Mouse (Mus musculus): ENCODE measurements around the gene 2010111I01Rik. TPM values are rescaled to one million over a fixed set of nuclear protein-coding genes. Genes with fewer than 3 reads are reported as not detected.

2010111I01Rik gene
- polyA plus RNA-seq, 1 experiment from 2014 or later, result 17.2 TPM

GRCm38 (mm10) chr13:63152498-63152897, 187.8 kb downstream of the 2010111I01Rik start:
- H3K9ac ChIP-seq, result no peak overlapping the region
- no peak overlapping the region for H3K4me2 ChIP-seq
- no peaks in the 10 kb centered on the region for H3K9me3 ChIP-seq (replicated peaks)
- peaks cover 15% of the 10 kb centered on the region for H3K4me1 ChIP-seq
- no peak for ATAC-seq
- H3K36me3 ChIP-seq, result 0 out of 2 replicates have a peak, but pooled peaks cover 3% of the 10 kb centered on the region
- WGBS (ENCODE audit: insufficient replicate concordance), result 37% methylated on average over 3 of the region's 3 CpGs
- no peak overlapping the region for H3K27ac ChIP-seq
- no peak overlapping the region for H3K4me3 ChIP-seq
- no peaks in the 10 kb centered on the region for H3K27me3 ChIP-seq (replicated peaks)

DNA sequence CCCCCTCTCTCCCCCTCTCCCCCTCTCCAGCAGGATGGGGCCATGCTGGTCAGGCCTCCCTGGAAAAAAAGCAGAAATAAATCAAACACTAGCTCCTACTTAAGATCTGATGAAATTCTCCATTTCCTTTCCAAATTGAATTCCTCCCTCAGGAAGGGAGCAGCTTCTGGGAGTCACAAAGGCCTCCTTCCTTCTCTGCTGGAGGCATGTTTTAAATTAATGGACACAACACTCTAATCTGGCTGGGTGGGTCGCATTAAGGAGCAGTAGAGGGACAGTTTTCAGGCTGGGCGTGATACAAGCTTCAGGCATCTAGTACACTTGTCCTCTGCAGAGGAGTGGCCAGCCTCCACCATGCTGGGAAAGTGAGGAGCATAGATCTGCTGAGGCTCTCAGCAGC, 188.7 kb downstream of the 2010111I01Rik start:
- Histone ChIP-seq H3K4me1 (peaks cover 15% of the 10 kb centered on the region), H3K4me3 (no peak overlapping the region), H3K36me3 (0 out of 2 replicates have a peak, but pooled peaks cover 3% of the 10 kb centered on the region), H3K27me3 (replicated peaks) (no peaks in the 10 kb centered on the region), H3K9me3 (replicated peaks) (no peaks in the 10 kb centered on the region), H3K27ac (no peak overlapping the region), H3K4me2 (no peak overlapping the region), H3K9ac (no peak overlapping the region)
- ATAC-seq, result no peak
- 64% methylated on average over 2 of the region's 2 CpGs for WGBS (ENCODE audit: insufficient replicate concordance)

- Histone ChIP-seq H3K27ac (no peak overlapping the region), H3K9ac (no peak overlapping the region), H3K4me3 (no peak overlapping the region), H3K9me3 (replicated peaks) (no peaks in the 10 kb centered on the region), H3K36me3 (0 out of 2 replicates have a peak, but pooled peaks cover 3% of the 10 kb centered on the region), H3K4me1 (peaks cover 14% of the 10 kb centered on the region), H3K27me3 (replicated peaks) (no peaks in the 10 kb centered on the region), H3K4me2 (no peak overlapping the region)
- ATAC-seq, result no peak
- 68% methylated on average over 7 of the region's 7 CpGs for WGBS (ENCODE audit: insufficient replicate concordance)
Observed at GRCm38 (mm10) chr13:63154851-63155571, 190.3 kb downstream of the 2010111I01Rik start.

DNA sequence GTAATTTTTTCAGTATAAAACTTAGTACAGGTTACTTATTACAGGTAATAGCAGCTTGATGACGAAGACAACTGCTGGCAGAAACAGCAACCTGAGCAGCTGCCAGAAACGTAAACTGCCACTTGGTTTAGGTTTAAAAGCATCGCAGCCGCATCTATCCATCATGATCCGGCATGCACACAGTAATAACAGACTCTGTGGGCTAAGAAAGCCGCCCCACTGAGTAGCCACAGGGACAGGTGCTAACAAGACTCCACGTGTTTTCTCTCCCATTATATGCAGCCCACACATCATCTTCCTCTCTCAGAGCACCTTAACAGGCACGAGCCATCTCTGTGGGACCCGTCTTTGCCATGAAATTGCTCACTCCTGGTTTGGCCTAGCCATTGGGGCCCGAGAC, 191.6 kb downstream of the 2010111I01Rik start:
- H3K9ac ChIP-seq, result no peak overlapping the region
- WGBS (ENCODE audit: insufficient replicate concordance), result 79% methylated on average over 10 of the region's 10 CpGs
- H3K27me3 ChIP-seq (replicated peaks), result no peaks in the 10 kb centered on the region
- H3K4me2 ChIP-seq, result no peak overlapping the region
- 0 out of 2 replicates have a peak, but pooled peaks cover 3% of the 10 kb centered on the region for H3K36me3 ChIP-seq
- no peak overlapping the region for H3K27ac ChIP-seq
- no peak for ATAC-seq
- peaks cover 2% of the 10 kb centered on the region; the same call in 1 of the 2 replicates for H3K4me1 ChIP-seq
- H3K9me3 ChIP-seq (replicated peaks), result no peaks in the 10 kb centered on the region
- H3K4me3 ChIP-seq, result no peak overlapping the region

DNA sequence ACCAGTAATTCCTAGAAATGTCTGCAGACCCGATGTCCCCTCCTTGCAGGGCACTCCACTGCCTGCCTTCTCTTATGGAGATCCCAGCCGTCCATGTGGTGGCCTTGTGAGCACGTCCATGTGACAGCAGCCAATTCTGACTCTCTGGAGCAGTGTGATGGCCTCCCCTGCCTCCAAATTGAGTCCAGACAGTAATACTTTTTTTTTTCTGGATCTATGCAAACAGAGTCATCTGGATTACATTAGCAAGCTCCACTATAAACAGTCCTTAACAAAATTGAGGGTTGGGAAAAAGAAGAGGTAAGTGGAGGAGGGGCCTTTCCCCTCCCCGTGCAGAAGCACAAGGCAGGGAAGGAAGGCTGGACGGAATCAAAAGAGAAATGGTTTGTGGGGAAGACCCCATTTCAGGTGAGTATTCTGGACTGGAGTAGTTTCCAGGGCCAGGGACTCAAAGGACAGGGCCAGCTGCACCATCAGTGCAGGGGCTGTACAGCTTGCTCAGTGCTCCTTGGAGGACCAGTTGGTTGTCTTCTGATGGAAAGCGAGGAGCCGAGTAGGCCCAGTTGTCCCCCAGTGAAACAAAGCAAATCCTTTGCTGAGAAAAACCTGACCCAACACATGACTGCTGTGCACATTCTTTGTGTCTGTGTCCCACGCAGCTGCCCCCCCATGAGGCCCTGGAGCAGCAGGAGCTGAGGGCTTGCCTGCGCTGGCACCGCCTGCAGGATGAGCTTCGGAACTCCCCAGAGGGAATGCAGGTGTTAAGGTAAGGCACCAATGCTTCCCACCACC, 205.8 kb downstream of the 2010111I01Rik start:
- 65% methylated on average over 11 of the region's 11 CpGs for WGBS (ENCODE audit: insufficient replicate concordance)
- 0 out of 2 replicates have a peak, but pooled peaks cover 4% of the 10 kb centered on the region for H3K4me1 ChIP-seq
- no peak overlapping the region for H3K9ac ChIP-seq
- ATAC-seq, result no peak
- no peaks in the 10 kb centered on the region for H3K36me3 ChIP-seq
- H3K4me2 ChIP-seq, result no peak overlapping the region
- no peaks in the 10 kb centered on the region for H3K9me3 ChIP-seq (replicated peaks)
- no peaks in the 10 kb centered on the region for H3K27me3 ChIP-seq (replicated peaks)
- no peak overlapping the region for H3K4me3 ChIP-seq
- H3K27ac ChIP-seq, result no peak overlapping the region

DNA sequence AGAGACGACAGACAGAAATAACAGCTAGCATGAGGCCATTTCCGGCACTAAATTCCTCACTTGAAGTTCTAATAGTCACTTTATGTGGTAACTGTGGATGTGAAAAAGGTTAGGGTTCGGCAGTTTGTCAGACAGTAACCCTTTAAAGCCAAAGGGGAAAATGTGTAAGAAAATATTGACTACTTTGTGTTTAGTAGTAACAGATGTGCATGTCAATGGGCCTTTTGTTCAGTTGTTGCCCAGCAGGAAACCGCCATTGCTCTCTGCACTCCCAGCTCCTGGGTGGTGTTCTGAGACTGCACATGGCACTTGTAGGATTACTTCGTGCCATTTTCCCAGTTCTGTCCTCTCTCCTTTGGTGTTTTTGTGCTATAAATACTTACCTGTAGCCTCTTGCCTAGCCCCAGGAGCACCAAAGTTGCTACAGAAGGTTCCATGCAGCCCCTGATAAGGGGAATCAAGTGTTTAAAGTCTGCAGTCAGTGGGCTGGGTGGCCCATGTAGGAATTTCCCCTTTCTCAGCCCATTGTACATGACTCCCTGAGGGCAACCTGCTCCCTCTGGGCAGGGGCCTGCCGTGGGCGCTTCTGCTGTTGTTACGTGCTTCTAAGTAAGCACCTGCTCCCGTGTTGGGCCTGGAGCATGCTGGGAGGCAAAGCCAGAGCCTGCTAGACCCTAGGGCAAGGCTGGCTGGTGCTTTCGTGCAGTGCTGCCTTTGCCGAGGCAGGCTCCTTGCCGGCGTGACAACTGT, 206.8 kb downstream of the 2010111I01Rik start:
- no peak overlapping the region for H3K9ac ChIP-seq
- H3K9me3 ChIP-seq (replicated peaks), result no peaks in the 10 kb centered on the region
- no peak overlapping the region for H3K4me3 ChIP-seq
- H3K27me3 ChIP-seq (replicated peaks), result no peaks in the 10 kb centered on the region
- H3K4me2 ChIP-seq, result no peak overlapping the region
- ATAC-seq, result no peak
- H3K27ac ChIP-seq, result no peak overlapping the region
- WGBS (ENCODE audit: insufficient replicate concordance), result 64% methylated on average over 13 of the region's 13 CpGs
- H3K36me3 ChIP-seq, result no peaks in the 10 kb centered on the region
- 0 out of 2 replicates have a peak, but pooled peaks cover 8% of the 10 kb centered on the region for H3K4me1 ChIP-seq

DNA sequence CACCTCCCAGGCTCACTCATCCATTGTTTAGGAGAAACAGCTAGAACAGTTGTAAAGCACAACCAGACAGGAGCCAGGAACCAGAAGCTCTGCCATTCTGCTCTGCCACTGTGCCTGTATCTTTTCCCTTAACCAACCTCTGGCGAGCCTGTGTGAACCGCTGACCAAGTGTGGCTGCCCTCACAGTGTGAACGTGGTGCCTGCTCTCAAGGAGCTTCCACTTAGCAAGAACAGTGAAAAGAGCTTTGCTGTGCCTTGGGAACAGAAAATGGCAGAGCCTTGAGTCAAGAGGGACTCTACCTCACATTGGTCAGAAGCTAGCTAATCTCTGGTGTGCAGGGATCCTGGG, 207.4 kb downstream of the 2010111I01Rik start:
- no peak for ATAC-seq
- H3K27ac ChIP-seq, result no peak overlapping the region

GRCm38 (mm10) chr13:63174252-63175020, 209.7 kb downstream of the 2010111I01Rik start:
- H3K4me3 ChIP-seq, result no peak overlapping the region
- no peak overlapping the region for H3K27ac ChIP-seq
- no peaks in the 10 kb centered on the region for H3K36me3 ChIP-seq
- 59% methylated on average over 6 of the region's 6 CpGs for WGBS (ENCODE audit: insufficient replicate concordance)
- no peaks in the 10 kb centered on the region for H3K9me3 ChIP-seq (replicated peaks)
- H3K4me2 ChIP-seq, result no peak overlapping the region
- ATAC-seq, result no peak
- H3K9ac ChIP-seq, result no peak overlapping the region
- H3K4me1 ChIP-seq, result 0 out of 2 replicates have a peak, but pooled peaks cover 8% of the 10 kb centered on the region
- no peaks in the 10 kb centered on the region for H3K27me3 ChIP-seq (replicated peaks)

More for the DNA sequence above, 207.4 kb downstream of the 2010111I01Rik start:
- no peaks in the 10 kb centered on the region for H3K27me3 ChIP-seq (replicated peaks)
- H3K9me3 ChIP-seq (replicated peaks), result no peaks in the 10 kb centered on the region
- H3K4me1 ChIP-seq, result 0 out of 2 replicates have a peak, but pooled peaks cover 8% of the 10 kb centered on the region
- no peak overlapping the region for H3K4me3 ChIP-seq
- 74% methylated on average over 3 of the region's 3 CpGs for whole genome bisulfite sequencing (ENCODE audit: insufficient replicate concordance)
- H3K9ac ChIP-seq, result no peak overlapping the region
- H3K4me2 ChIP-seq, result no peak overlapping the region
- no peaks in the 10 kb centered on the region for H3K36me3 ChIP-seq

DNA sequence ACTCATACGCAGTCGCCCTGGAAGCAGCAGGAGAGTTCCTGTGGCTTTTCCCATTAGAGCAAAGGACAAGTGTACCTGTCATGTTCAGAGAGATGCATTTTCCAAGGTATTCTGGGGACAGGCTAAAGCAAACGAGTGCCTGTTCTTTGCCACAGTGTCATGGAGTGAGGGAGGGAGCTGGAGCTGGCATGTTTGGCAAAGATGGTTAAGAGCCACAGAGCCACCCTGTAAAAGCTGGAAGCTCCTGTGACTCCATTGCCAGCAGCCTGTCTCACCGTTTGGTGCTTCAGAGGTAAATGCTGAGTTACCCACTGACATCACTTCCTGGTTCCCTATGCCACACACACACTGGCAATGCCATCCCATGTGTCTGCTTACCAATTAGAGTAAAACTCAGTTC, 211.4 kb downstream of the 2010111I01Rik start:
- H3K36me3 ChIP-seq, result no peaks in the 10 kb centered on the region
- WGBS (ENCODE audit: insufficient replicate concordance), result 61% methylated on average over 4 of the region's 4 CpGs
- no peaks in the 10 kb centered on the region for H3K9me3 ChIP-seq (replicated peaks)
- 0 out of 2 replicates have a peak, but pooled peaks cover 8% of the 10 kb centered on the region for H3K4me1 ChIP-seq
- H3K27ac ChIP-seq, result no peak overlapping the region
- ATAC-seq, result no peak
- H3K27me3 ChIP-seq (replicated peaks), result no peaks in the 10 kb centered on the region
- H3K4me3 ChIP-seq, result no peak overlapping the region
- no peak overlapping the region for H3K4me2 ChIP-seq
- H3K9ac ChIP-seq, result no peak overlapping the region

- Histone ChIP-seq H3K9ac (no peak overlapping the region), H3K36me3 (no peaks in the 10 kb centered on the region), H3K4me1 (0 out of 2 replicates have a peak, but pooled peaks cover 8% of the 10 kb centered on the region), H3K4me2 (no peak overlapping the region), H3K9me3 (replicated peaks) (no peaks in the 10 kb centered on the region), H3K27me3 (replicated peaks) (no peaks in the 10 kb centered on the region), H3K4me3 (no peak overlapping the region), H3K27ac (no peak overlapping the region)
- ATAC-seq, result no peak
- 68% methylated on average over 4 of the region's 4 CpGs for WGBS (ENCODE audit: insufficient replicate concordance)
Observed at GRCm38 (mm10) chr13:63177232-63177631, 212.5 kb downstream of the 2010111I01Rik start.

DNA sequence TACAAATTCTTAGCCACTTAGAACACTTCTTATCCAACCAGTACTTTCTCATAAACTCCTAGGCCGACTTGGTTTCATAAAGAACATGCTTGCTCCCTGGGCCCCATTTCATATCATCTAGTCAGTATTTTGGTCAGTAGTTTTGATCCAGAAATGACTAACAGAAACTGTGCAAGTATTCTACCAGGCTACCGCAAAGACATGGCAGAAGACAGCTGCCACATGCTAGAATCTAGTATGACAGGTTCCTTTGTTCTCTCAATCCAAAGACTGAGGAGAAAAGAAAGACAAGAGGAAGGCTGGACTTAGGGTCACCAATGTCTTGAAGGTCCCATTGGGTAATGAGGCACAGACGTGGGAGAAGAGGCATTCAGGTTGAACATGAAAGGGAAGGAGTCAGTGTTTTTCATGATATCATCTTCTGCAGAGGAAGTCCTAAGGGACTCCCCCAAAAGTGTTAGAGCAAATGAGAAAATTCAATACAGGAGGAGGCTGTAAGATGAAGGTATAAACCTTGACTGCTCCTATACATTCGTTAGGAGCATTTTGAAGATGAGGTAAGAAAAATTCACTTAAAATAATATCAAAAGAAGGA, 216.0 kb downstream of the 2010111I01Rik start:
- no peak overlapping the region for H3K9ac ChIP-seq
- 61% methylated on average over 4 of the region's 4 CpGs for WGBS (ENCODE audit: insufficient replicate concordance)
- no peak overlapping the region for H3K27ac ChIP-seq
- no peaks in the 10 kb centered on the region for H3K9me3 ChIP-seq (replicated peaks)
- no peak overlapping the region for H3K4me3 ChIP-seq
- H3K36me3 ChIP-seq, result no peaks in the 10 kb centered on the region
- 0 out of 2 replicates have a peak, but pooled peaks cover 1% of the 10 kb centered on the region for H3K4me1 ChIP-seq
- H3K27me3 ChIP-seq (replicated peaks), result no peaks in the 10 kb centered on the region
- H3K4me2 ChIP-seq, result no peak overlapping the region
- ATAC-seq, result no peak
